Mouse (Mus musculus): ENCODE measurements around the gene Dph6.

The Dph6 gene

GRCm38 (mm10) chr2:114540416-114540815 lies 114.3 kb downstream of the Dph6 start:
- DNase-seq (ENCODE audit: low spot score in 2 of 2): no peak

DNA sequence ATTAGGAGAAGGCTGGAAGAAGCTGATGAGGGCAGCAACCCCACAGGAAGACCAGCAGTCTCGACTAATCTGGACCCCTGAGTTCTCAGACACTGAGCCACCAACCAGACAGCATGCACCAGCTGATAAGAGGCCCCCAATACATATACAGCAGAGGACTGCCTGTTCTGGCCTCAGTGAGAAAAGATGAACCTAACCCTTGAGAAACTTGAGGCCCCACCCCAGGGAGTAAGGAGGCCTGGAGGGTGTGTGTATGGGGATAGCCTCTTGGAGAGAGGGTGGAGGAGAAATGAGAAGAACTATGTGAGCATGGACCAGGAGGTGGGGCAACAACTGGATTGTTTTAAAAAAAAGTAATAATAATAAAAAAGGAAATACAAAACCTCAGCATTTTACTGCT lies 118.7 kb downstream of the Dph6 start:
- DNase-seq (ENCODE audit: low spot score in 2 of 2): no peak

DNA sequence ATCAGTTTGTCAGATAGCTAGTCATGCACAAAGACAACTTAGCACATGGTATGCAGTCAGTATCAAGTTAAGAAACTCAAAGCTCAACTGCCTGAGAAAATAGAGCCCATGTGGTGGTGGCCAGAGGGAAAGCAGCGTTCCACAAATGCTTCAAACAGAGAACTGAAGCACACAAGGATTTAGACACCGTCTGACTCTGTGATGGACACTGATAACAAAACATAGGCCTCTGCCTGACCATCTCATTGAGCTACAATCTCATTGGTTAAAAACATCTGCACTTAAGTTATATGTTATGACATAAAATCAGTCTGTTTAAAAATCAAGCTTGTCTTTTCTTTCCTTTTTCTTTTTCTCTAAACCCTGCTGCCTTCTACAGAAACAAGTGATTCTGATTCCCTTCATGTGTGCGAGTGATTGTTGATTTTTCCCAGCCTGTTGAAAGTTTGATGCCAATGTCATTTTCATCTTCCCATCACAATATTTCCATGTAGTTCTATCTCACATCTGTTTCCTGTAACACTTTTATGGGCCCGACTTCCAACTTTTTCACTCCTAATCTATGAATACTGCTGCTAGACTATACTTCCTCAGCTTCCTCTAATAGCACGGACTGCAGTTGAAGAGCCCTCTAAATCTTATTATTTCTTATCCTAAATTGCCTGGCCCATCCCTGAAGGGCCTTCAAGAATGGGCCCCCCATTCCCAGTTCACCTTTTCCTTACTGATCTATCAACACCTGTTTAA lies 123.6 kb downstream of the Dph6 start:
- DNase-seq (ENCODE audit: low spot score in 2 of 2): no peak

- DNase-seq (ENCODE audit: low spot score in 2 of 2): no peak
Observed at GRCm38 (mm10) chr2:114520414-114520813, 134.3 kb downstream of the Dph6 start.

DNA sequence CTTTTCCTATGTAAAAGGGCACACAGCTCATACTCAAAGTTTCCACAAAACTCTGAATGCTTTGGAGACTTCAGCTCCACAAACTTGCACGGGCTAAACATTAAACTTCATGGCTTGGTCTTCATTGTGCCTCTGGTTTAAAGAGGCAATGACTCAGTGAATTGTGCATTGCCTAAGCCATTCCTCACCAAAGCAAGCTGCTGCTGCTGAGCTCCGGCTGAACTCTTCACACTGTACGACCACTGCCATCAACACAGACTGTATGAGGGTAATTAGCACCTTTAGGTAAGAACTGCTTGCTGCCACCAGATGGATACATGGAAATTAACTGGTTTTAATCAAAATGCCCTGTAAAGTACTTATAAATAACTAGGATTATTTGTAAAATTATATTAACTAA lies 134.9 kb downstream of the Dph6 start:
- DNase-seq (ENCODE audit: low spot score in 2 of 2): no peak

GRCm38 (mm10) chr2:114492398-114492797 lies 162.4 kb downstream of the Dph6 start:
- no peak for DNase-seq (ENCODE audit: low spot score in 2 of 2)

- no peak for DNase-seq (ENCODE audit: low spot score in 2 of 2)
Observed at GRCm38 (mm10) chr2:114491907-114492306, 162.9 kb downstream of the Dph6 start.

- DNase-seq (ENCODE audit: low spot score in 2 of 2): no peak
Observed at GRCm38 (mm10) chr2:114486980-114487379, 167.8 kb downstream of the Dph6 start.
